12 mouse cellular contexts compared by ENCODE assay signal in genomic region chr6:86064318-86065016, GRCm38 (mm10). TPM values are rescaled to one million over a fixed set of nuclear protein-coding genes. Genes with fewer than 3 reads are reported as not detected.
DNase-seq lines count a peak whose midpoint lies in the region; ATAC-seq and TF ChIP-seq lines count a peak whose summit lies in the region.
"Had no signal": no experiment of that assay in that cellular context is flagged by ENCODE, and none has a peak within 500 bp of the region (broad histone marks: within the 10 kb centered on the region; RNA-seq: fewer than 3 reads in every experiment).

No protein-coding gene starts in this region.

- peaks cover 77% of the 10 kb centered on the region for H3K4me1 ChIP-seq in hindbrain, embryonic 12.5 days
- peaks cover 32% of the 10 kb centered on the region for H3K4me1 ChIP-seq in cerebellum, adult 2 months (ENCODE audit: control insufficient read depth, insufficient read depth, low read length)
- H3K4me1 ChIP-seq: lung, embryonic 15.5 days had no signal

- intact Hi-C loops in left cerebral cortex, postnatal 10 days (cut with DNase I), result loop anchor here (5.0 kb wide), 1 partner anchor 32 kb away; no protein-coding TSS in a partner anchor

- H3K27me3 ChIP-seq in hindbrain, embryonic 12.5 days, result no peaks in the 10 kb centered on the region
- H3K27me3 ChIP-seq in cerebellum, adult 2 months (ENCODE audit: control insufficient read depth, insufficient read depth, low read length), result no peaks in the 10 kb centered on the region
- H3K27me3 ChIP-seq: lung, embryonic 15.5 days had no signal

- DNase-seq in cerebellum, postnatal 10 days, result peak; percentile 69 to 74
- no peak for DNase-seq in cerebellum, adult 9-11 months
- peak; percentile 67 to 80 for DNase-seq in left cerebral cortex, postnatal 10 days (ENCODE audit: extremely low spot score in 1 of 2, low spot score in 2 of 2)
- DNase-seq in right cerebral cortex, postnatal 14 days, result peak; percentile 69
- DNase-seq in cerebellum, adult 2 months, result no peak
- DNase-seq in kidney, postnatal 10 days, result no peak
- DNase-seq in kidney, postnatal 14 days, result no peak

- no peak for TF ChIP-seq POLR2A in cerebellum, adult 2 months (IDR thresholded peaks at IDR 0.05; ENCODE audit: borderline replicate concordance, insufficient read depth, low read length)

- peak overlapping the region; percentile 22; the same call in 1 of the 2 replicates for H3K4me2 ChIP-seq in hindbrain, embryonic 12.5 days (replicated peaks)
- H3K4me2 ChIP-seq: lung, embryonic 15.5 days had no signal

- H3K9me3 ChIP-seq in hindbrain, embryonic 12.5 days (replicated peaks), result no peaks in the 10 kb centered on the region
- H3K9me3 ChIP-seq: lung, embryonic 15.5 days had no signal

- 31% methylated on average over 6 of the region's 6 CpGs for WGBS in hindbrain, embryonic 12.5 days
- WGBS in cerebellum, adult 2 months, result 39% methylated on average over 6 of the region's 6 CpGs

- no peak for TF ChIP-seq CTCF in cerebellum, adult 2 months (IDR thresholded peaks at IDR 0.05; ENCODE audit: borderline replicate concordance, insufficient read depth, low read depth, low read length)

- peak overlapping the region; percentile 94 for H3K27ac ChIP-seq in hindbrain, embryonic 12.5 days
- H3K27ac ChIP-seq in cerebellum, adult 2 months (ENCODE audit: insufficient read depth, low read length), result no peak overlapping the region
- H3K27ac ChIP-seq: lung, embryonic 15.5 days had no signal

- peak overlapping the region; percentile 47; the same call in 1 of the 2 replicates for H3K9ac ChIP-seq in hindbrain, embryonic 12.5 days
- H3K9ac ChIP-seq: lung, embryonic 15.5 days had no signal

- no peak overlapping the region for H3K4me3 ChIP-seq in hindbrain, embryonic 12.5 days
- H3K4me3 ChIP-seq in cerebellum, adult 2 months (replicated peaks; ENCODE audit: insufficient read depth, low read depth, low read length), result no peak overlapping the region
- H3K4me3 ChIP-seq: lung, embryonic 15.5 days had no signal

- H3K36me3 ChIP-seq in hindbrain, embryonic 12.5 days, result no peaks in the 10 kb centered on the region
- H3K36me3 ChIP-seq: lung, embryonic 15.5 days had no signal

- ATAC-seq in hindbrain, embryonic 12.5 days (ENCODE audit: low FRiP score), result peak; percentile 71

RNA-seq across cellular contexts. Expression of gene Add2, which starts 36.0 kb away (rescaled TPM):
- polyA plus RNA-seq in hindbrain, embryonic 12.5 days (2016; fragmentation: Nextera tagmentation; extraction: Ambion mirVana), result 115 and 119 TPM in 2 replicates
- 100 to 1,000 TPM; 198 to 206 TPM for total RNA-seq in left cerebral cortex, postnatal 10 days (2021)
- polyA plus RNA-seq in cerebellum, adult 2 months (2012; rRNA removed), result 54.9 and 56.2 TPM in 2 replicates

RNA-seq across cellular contexts. Expression of gene Figla, which starts 48.5 kb away (rescaled TPM):
- not detected in 2 replicates for polyA plus RNA-seq in hindbrain, embryonic 12.5 days (2016; fragmentation: Nextera tagmentation; extraction: Ambion mirVana)
- total RNA-seq in left cerebral cortex, postnatal 10 days (2021), result not detected
- polyA plus RNA-seq in cerebellum, adult 2 months (2012; rRNA removed), result not detected in 2 replicates
- total RNA-seq: common myeloid progenitor, adult 5-6 weeks; hematopoietic stem cell, adult 5-6 weeks had no signal
- polyA plus RNA-seq: lung, embryonic 15.5 days; spleen, adult 2 months had no signal

Comparison
In these comparisons a context has a peak if more than half of its experiments do, and no peak if none do; other contexts are left out.
1. DNase-seq: peak in cerebellum, postnatal 10 days (2 of 2), left cerebral cortex, postnatal 10 days (2 of 2) and right cerebral cortex, postnatal 14 days (single experiment); none in cerebellum, adult 9-11 months (single experiment), cerebellum, adult 2 months (0 of 2), kidney, postnatal 10 days (single experiment) and kidney, postnatal 14 days (single experiment).